Mouse (Mus musculus) adipose tissue, adult 10 weeks (tissue): ENCODE measurements around the gene Ankle1. TPM values are rescaled to one million over a fixed set of nuclear protein-coding genes. Genes with fewer than 3 reads are reported as not detected.

Experiments used
- polyA plus RNA-seq: library from polyadenylated mRNA; stranded (reverse); fragments of 350-450 nt; fragmentation: Illumina TruSeq; extraction: RNeasy Lipid Tissue Mini Kit (QIAGEN cat#74804); gene quantifications from one replicate; pipeline ENCODE4 v1.2.3, GENCODE M21; 2014; ENCODE audit warnings: low read depth, low replicate concordance

The Ankle1 gene
- 1.2 TPM for polyA plus RNA-seq

DNA sequence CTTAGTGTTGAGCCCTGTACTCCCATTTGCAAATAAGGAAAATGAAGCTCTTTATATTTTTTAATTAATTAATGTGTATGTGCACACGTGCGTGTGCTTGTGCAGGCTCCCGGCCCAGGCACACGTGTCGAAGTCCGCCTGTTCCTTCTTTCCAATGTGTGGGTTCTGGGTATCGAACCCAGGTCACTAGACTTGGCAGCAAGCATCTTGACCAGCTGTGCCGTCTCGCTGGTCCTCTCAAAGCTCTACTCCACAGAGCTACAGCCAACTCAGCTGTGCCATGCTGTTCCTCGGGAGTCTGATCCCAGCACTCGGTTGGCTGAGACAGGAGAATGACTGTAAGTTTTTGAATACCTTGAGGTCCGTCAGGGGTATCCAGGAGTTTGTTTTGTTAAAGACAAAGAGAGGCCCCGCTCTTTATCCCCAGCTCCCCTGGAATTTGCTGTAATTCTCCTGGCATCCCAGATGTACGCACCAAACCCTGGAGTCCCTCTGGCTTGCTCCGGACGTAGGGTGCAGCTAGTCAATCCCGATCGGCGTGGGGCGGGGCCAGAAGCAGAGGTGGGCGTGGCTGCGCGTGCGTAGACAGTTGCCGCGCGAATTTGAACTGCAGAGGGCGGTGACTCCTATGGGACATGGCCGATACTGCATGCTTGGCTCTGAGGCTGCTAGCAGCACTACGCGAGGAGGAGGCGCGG lies at the start of gene Ankle1:
TSS of gene Ankle1 (plus strand) at position 610 of the 698 bp plus-strand sequence.

DNA sequence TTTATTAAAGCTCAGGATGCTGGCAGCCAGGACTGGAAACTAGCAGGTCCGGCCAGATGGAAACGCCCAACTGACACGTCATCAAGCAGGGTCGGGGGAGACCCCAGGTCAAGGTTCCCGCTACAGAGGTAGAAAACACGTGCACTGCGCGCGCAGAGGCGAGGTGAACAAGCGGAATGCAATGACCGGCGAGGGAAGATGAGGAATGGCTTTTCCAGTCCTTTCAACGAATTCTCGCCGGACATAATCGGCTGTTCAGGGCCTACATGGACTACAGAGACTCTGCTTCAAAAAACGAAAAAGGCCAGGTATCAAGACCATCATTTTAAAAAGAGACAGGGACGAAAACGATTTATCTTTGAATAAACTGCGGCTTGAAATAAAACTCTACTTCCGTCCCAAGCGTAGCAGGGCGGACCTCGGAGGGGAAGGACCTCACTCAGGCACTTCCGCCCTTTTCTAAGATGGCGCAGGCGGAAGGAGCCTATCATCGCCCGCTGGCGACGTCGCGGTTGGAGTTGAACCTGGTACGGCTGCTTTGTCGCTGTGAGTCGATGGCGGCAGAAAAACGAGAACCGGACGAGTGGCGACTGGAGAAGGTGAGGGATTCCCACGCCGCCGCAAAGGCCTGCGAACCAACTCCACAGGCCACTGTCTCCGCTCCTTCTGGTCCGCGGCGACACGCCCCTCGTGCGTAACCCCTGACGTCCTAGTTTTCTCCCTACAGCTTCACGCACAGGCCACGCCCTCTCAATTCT lies 38.9 kb upstream of the Ankle1 start, which contains the start of gene Use1:
TSS of gene Use1 (plus strand) at position 78 of the 758 bp plus-strand sequence.

DNA sequence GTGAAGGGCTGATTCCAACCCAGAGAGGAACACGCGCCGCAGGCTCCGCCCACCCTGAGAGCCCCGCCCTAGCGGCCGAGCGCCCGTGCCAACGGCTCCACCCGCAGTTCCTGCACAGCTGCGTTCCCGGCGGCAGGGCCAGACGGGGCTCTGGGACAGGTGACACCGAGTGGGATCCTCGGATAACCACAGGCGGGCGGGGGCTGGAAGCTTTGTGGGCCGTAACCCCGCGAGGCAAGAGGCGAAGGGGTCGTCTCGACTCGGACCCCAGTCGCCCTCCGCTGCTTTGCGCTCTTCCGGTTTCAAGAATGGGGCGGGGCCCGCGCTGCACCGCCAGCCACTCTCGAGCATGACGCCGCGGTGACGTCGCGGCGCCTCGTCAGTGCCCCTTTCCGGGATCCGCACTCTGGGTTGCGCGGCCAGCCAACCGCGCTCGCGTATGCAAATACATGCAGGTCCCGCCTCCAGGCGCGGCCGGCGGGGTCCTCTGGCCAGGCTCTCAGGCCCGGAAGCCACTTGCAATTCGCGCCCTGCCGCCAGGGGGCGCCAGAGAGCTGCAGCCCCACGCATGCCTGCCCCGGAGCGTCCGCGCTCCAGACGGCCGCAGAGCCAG lies 34.5 kb upstream of the Ankle1 start, which contains the start of gene Ocel1:
TSS of gene Ocel1 (plus strand) at position 63 of the 613 bp plus-strand sequence.

DNA sequence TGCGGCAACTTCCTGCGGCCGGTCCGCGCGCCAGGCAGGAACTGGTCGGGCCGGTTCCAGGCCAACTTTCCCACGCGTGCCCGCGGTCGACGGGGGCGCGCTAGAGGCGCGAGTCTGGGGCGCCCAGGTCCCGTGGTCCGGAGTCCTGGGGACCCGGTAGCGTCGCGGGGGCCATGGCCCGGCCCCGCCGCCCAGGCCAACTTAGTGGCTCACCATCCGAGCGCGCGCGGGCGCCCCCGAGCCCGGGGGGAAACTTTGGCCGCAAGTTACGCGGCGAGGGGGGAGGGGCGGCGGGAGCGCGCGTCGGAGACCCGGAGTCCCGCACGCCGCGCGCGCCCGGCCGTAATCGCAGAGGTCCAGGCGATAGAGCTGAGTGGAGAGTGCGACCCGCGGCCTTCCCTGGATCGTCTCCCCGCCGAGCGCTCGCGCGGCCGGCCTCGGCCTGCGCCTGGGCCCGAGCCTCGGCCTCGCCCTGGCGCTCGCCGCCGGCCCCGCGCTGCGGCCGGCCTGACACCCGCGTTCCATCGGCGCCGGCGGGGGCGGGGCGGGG lies 24.3 kb upstream of the Ankle1 start, which contains the start of gene Nr2f6:
TSS of gene Nr2f6 (minus strand) at position 540 of the 550 bp plus-strand sequence.

DNA sequence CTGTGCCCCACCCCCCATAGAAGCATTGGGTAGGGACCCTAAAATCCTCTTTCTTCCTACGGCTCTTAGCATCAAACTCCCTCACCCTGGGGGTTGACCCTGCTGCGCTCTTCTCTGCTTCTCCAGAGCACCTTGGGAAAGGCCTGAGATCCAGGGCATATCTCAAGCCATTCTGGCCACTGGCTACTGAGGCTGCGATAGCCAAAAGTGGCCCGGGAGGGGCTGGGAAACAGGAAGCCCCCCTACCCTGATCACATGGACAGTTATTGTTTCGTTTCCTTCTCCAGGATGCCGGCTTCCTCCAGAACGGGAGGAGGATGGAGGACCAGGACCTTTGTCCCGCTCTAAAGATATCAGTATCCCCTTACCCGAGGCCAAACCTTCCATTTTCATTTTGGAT lies 10.2 kb upstream of the Ankle1 start, which contains the start of gene Ushbp1:
TSS of gene Ushbp1 (minus strand) at position 174 of the 400 bp plus-strand sequence.

DNA sequence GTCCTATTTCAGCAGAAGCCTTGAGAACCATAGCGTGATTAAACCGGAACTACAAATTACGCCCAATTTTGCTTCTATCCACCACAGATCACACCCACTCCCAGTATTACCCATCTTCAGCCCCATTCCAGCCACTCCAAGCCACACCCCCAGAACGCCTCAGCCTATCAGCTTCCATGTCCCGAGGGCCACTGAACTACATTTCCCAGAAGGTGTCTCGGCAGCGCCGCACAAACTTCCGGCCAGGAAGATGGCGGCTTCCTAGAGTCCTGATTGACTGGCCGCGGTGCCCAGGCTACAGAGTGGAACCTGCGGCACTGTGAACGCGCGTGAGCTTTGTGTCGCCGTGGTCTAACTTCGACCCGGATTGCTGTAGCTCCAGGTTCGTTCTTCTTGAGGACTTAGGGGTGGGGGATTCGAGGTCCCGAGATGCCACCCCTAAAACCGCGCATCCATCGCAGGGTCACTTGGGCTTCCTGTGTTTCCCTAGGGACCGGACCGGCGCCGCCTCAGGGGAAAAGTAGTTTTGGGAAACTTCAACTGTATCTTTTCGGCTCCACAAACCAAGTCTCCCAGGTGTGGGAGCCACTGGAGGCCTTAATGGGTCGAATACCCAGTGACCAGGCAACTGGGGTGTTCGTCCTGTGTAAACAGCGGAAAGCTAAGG lies 9.0 kb upstream of the Ankle1 start, which contains the start of gene Babam1:
TSS of gene Babam1 (plus strand) at position 223 of the 667 bp plus-strand sequence.

Other genes starting within 250 kb of the Ankle1 start
- 28.8 TPM for gene Myo9b, start 133.3 kb upstream of the Ankle1 start, polyA plus RNA-seq
- 4.7 TPM for gene Haus8, start 133.1 kb upstream of the Ankle1 start, polyA plus RNA-seq
- gene Use1, start 39.2 kb upstream of the Ankle1 start, polyA plus RNA-seq = 215 TPM
- gene Ocel1, start 34.7 kb upstream of the Ankle1 start, polyA plus RNA-seq = 12.3 TPM
- 45.7 TPM for gene Nr2f6, start 24.1 kb upstream of the Ankle1 start, polyA plus RNA-seq
- gene Ushbp1, start 10.2 kb upstream of the Ankle1 start, polyA plus RNA-seq = 29.6 TPM
- gene Babam1, start 9.1 kb upstream of the Ankle1 start, polyA plus RNA-seq = 74.2 TPM
- gene Abhd8, start 57.6 kb downstream of the Ankle1 start, polyA plus RNA-seq = 16.7 TPM
- 57.3 TPM for gene Mrpl34, start 58.9 kb downstream of the Ankle1 start, polyA plus RNA-seq
- gene Dda1, start 63.2 kb downstream of the Ankle1 start, polyA plus RNA-seq = 59.1 TPM
- 9.2 TPM for gene Ano8, start 80.0 kb downstream of the Ankle1 start, polyA plus RNA-seq
- 14.5 TPM for gene Gtpbp3, start 82.1 kb downstream of the Ankle1 start, polyA plus RNA-seq
- 33.6 TPM for gene Plvap, start 105.7 kb downstream of the Ankle1 start, polyA plus RNA-seq
- not detected for gene Ccdc194, start 119.7 kb downstream of the Ankle1 start, polyA plus RNA-seq
- gene Bst2, start 131.4 kb downstream of the Ankle1 start, polyA plus RNA-seq = 70.8 TPM
- gene Mvb12a, start 136.9 kb downstream of the Ankle1 start, polyA plus RNA-seq = 72.0 TPM
- gene Tmem221, start 152.9 kb downstream of the Ankle1 start, polyA plus RNA-seq = 3.1 TPM
- gene Nxnl1, start 160.6 kb downstream of the Ankle1 start, polyA plus RNA-seq = 0.98 TPM
- gene Slc27a1, start 162.9 kb downstream of the Ankle1 start, polyA plus RNA-seq = 216 TPM
- gene Pgls, start 186.2 kb downstream of the Ankle1 start, polyA plus RNA-seq = 87.6 TPM
- gene Fam129c, start 191.6 kb downstream of the Ankle1 start, polyA plus RNA-seq = 2.5 TPM
- gene Colgalt1, start 205.0 kb downstream of the Ankle1 start, polyA plus RNA-seq = 76.1 TPM